Mouse (Mus musculus) spleen, adult 12 weeks (tissue): ENCODE data around the gene Pde10a.
A peak's percentile ranks its signal among the peaks of the same experiment; 100 is the strongest.

ENCODE experiments used
- DNase-seq: peaks from one replicate; pipeline ENCODE4 v3.0.0; 2022; ENCODE audit warnings: low spot score

The Pde10a gene

DNA sequence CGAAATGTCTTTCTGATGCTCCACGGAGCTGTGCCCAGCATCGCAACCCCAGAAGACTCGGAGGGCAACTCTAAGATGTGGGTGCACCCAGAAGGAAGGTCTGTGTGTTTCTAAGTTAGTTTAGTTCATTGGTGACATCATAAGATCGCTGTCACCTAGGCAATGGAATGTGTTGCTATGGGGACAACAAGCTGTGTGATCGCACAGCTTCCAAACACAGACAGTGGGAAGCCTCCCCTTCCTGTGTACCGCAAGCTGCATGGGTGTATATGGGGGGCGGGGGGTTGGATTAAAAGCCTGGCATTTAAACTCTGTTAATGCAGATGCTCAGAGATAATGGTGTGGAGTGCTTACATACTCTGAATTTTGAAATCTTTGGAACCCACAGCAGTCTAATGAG, 56.4 kb downstream of the Pde10a start:
- no peak for DNase-seq

DNA sequence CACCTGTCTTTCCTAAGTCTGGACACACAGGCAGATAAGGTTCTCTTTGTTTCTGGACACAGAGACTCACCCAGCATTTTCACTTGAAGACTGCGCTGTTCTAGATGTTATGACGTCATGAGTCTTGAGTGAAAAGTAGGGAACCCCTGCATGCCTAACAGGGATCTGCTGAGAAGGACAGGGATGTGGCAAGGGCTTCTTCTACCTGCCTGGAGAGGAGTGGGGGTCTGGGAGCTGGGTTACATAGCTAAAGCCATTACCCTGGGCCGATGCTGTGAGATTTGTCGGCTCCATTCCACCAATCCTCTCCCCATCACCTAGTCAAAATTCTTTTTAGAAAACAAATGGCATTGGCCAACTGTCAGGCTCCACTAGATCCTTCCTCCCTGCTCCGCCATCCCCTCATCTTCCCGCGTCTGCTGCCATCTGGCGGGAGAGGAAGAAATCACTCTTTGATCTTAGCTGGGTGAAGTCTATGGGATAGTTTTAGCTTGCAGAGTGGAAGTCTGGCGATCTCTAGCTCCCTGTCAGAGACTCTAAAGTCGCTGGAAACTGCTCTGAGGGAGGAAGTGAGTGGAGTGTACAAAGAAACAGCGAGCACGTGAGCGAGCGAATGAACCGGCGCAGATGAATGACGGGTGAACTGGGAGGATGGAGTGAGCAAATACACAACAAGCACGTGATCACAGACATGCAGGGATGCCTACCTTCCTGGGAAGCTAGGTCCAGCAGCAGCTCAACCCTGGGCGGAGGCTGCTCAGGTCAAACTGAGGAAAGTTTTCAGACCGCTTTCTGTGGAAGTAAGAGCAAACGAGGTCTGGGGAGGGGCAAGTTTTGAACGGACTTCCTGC, 67.5 kb downstream of the Pde10a start:
- peak; percentile 9 for DNase-seq

DNA sequence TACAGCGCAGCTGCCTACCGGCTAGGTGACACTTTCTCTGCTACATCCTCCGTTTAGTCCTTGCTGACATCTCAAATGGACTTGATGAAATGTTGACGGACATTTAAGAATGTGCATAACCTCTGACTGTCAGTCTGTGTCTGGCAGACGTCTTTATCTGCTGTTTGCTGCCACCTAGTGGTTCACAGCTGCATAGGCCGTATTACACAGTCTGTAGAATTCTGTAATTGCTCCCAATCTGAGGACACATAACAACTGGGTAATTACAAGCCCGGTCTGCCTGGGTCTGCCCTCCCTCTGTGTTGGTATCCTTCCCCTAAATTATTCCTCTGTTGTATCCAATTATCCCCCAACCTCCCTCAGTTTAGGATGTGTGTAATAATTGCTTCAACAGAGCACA, 72.6 kb downstream of the Pde10a start:
- peak; percentile 4 for DNase-seq

DNA sequence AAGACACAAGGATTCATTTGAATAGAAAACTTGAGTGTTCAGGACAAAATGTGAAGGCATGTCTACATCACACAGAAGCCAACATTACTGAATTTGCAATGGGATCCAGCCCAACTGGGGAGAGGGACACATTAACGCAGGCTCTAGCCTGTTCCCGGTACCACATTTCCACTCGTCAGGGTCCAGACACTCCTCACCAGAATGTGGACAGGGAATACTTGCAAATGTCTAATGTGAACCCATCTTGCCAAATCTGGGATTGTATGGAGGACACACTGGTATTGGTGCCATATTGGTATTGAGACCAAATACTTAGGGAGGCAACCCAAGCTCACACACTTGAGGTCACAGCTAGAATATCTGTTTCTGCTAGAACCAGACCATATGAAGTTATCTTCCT, 77.8 kb downstream of the Pde10a start:
- DNase-seq: no peak

DNA sequence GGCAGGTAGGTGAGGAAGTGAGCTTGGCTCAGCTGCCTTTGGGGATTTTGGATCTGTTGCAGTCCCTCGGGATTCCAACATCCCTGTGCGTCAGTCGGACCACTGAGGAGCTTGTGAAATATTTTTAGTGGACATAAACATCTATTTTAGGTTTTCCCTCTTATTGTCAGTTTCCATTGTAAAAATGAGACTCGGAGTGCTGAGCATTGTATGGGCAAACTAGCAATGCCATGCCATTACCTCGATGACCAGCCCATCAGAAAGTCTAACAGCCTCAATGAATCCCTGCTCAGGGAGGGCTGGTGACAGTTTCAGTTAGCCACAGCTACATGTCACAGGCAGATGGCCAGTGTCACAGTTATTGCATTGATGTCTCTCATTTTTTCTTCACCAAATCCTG, 80.7 kb downstream of the Pde10a start:
- no peak for DNase-seq

DNA sequence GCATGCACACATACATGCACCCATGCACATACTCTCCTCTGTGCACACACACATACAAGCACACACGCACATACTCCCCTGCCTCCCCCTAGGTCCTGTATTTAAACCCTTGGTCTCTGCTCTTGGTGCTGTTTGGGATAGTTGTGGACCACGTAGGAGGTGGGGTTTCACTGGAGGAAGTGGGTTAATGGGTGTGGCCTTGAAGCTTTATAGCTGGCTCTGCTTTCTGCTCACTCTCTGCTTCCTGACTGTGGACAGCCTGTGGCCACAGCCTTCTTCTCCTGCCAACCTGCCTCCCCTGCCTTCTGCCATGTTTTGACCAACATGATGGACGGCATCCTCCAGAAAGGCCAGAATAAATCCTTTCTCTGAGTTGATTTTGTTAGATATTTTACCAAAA, 81.5 kb downstream of the Pde10a start:
- no peak for DNase-seq

DNA sequence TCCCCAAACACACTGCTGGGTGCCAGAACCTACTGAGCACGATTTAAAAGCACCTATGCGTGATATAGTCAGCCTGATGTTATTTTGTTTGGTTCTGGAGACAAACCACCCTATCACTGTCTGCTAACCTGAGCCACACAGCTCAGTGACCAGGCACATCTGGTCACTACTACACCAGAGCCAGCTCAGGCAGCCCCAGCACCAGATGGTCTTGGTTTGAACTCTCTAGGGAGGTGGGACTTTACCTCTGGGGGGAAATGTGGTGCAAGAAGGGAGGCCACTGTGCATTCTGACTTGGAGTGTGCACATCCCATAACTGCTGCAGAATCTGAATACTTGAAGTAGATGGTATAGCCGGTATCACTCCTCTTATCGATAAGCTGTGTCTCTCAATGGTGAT, 86.7 kb downstream of the Pde10a start:
- no peak for DNase-seq

DNA sequence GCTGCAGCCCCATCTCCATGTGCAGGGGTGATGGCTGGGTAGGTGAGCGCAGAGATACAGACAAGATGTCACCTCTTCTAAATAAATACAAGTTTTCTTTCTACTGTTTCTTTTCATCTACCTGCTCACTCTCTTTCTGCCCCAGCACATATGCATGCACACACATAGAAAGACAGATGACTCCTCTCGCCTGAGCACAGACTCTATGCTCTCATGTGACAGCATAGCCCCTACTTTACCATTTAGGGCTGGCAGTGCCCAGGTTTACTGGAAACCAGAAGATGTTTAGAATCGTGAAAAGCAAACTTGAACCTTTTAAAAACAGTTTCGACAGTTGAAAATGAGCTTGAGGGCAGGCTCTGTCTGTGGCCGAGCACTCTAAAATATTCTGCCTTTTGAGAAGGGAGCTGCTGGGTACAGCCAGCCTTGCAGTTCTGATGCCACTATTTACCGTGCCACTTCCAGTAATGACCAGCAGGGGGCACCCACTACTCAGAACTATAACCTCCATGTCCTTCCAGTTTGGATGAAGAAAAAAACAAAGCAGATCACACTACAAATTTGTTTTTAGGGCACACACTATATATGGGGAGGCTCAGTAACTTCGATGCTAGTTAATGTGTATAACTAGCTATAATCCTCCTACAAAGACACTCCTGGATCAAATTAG, 88.8 kb downstream of the Pde10a start:
- DNase-seq: peak; percentile 14

DNA sequence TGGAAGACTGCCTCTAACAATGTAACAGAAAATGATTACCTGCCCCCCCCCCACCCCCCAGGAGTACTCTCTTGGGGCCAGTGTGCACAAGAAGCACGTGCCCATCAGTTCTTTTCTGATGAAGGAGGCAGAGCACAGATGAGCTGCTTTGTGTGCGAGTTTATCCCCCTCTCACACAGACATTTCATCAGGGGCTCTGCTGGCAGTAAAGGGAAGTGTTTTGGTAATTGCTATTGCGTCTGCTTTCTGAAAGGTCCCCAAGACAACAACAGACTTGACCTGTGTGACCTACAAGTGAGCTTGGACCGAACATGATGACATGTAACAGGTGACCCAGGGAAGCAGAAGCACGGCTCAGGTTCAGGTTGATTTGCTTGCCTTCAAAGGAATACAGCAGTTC, 95.2 kb downstream of the Pde10a start:
- DNase-seq: no peak

DNA sequence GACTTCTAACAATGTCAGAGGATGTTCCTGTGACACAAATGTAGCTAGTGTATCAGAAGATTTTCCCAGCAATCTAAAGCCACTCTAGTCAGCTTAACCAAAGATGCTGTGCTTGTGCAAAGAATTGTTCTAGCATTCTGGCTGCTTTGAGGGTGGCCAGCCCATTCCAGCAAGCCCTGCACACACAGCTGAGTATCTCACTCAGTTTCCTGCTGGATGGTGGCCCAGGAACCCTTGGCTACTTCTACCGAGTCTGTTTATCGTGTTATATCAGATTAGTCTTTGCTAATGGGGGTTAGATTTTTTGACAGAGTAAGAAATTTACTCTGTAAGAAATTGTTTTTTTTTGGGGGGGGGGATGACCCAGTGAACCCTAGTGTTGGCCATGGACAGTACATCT, 95.9 kb downstream of the Pde10a start:
- no peak for DNase-seq

DNA sequence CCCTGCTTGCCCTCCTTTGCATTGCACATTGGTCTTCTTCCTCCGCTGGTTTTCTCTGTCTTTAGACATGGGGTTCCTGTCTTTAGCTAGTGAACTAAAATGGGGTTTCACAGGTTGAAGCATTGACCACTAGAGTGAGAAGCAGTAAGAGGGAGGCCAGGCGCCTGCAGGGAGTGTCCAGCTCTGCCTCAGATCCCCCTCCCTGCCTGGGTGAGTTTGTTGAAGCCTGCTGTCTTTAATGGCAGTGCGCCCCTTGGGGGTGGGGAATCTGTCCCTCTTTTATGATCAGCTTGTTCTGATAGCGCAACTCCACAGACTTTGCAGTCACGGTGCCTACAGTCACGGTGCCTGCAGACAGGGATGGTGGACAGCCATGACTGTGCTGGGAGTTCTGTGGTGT, 96.7 kb downstream of the Pde10a start:
- no peak for DNase-seq

DNA sequence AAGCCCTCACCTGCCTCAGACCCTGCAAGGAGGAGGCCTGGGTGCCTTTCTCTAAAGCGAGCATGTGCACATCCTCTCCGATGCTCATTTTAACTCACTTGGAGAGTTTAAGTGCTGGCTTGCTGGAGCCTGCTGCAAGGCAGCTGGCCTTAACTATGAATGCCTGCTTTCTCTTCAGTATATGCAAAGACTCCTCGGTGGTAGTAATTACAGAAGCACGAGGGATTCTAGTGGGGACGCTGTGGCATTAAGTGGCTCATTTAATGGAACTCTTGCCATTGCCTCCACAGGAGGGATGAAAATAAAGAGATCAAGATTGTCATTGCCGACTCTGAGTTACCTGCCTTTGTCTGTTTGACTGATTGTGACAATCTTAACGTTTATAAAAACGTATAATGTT, 101.2 kb downstream of the Pde10a start:
- no peak for DNase-seq

DNA sequence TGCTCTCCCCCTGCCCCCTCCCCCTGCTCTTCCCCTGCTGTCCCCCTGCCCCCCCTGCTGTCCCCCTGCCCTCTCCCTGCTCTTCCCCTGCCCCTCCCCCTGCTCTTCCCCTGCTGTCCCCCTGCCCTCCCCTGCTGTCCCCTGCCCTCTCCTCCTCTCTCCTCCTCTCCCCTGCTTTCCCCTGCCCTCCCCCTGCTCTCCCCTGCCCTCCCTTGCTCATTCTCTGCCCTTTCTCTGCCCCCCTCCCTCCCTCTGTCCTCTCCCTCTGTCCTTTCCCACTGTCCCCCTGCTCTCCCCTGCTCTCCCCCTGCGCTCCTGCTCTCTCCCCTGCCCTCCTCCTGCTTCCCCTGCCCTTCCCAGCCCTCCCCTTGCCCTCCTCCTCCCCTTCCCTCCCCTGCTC, 106.5 kb downstream of the Pde10a start:
- DNase-seq: no peak

DNA sequence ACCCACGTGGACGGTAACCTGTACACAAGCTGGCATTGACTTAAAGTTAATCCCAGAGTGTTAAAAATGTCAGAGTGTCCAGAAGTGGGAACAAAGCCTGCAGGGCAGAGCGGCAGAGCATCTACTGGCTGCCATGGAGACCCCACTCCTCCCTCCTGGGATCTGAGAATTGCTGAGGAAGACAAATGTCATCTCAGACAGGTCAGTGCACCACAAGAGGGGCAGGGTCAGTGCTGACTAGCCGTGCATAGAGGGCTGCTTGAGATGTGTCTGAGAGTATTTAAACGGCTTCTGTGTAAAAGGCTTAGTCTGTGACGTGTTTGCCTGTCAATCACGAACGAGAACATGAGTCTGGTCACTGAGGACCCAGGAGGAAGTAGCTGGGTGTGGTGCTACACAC, 108.4 kb downstream of the Pde10a start:
- DNase-seq: no peak

DNA sequence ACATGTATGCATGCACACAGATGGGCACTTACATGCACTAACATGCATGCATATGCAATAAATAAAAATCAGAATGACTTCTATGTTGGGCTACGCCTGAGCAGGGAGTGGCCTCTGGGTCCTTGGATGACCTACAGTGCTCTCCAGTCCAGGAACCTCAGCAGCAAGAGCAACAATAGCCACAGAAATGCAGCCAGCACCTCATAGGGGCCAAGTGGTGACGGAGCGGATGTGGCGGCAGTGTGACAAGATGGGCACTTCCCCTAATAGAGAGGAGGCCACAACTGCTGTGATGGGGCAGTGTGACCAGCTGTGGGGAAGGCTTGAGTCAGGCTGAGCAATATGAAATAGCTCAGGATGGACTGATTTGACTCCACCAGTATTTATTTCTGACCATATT, 109.3 kb downstream of the Pde10a start:
- no peak for DNase-seq

DNA sequence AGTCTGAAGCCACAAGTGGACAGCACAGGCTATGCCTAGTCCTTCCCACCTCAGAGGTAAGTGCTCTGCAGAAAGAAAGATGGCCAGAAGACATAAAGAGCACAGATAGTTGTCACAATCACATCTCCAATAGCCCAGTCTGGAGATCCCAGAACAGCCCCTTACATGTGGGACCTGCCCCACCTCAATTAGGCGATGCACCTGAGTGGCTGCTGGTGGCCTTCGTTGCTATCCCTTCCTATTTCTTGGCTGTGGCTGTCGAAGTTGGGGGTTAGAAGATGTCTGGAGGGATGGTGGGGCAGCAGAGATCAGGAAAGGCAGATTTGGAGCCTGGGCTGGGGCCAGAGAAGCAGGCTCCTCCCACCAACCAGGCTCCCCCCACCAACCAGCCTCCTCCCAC, 111.1 kb downstream of the Pde10a start:
- no peak for DNase-seq

DNA sequence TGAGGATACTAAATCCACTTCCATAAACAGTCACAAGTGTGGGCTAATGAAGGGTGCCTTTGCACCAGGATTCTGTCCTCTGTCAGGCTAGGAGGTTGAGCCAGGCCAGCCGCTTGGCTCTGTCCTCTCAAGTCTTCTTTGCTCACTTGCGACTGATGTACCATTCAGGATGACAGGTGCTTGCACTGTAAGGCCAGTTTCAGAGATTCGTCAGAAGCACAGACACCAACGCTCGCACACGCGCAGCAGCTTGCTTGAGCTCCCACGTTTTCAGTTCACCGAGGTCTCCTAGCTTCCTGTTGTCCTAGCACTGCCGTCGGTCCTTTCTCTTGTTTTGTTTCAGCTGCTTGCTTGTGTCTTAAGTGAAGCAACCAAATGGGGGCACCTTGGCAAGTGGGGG, 111.5 kb downstream of the Pde10a start:
- no peak for DNase-seq

DNA sequence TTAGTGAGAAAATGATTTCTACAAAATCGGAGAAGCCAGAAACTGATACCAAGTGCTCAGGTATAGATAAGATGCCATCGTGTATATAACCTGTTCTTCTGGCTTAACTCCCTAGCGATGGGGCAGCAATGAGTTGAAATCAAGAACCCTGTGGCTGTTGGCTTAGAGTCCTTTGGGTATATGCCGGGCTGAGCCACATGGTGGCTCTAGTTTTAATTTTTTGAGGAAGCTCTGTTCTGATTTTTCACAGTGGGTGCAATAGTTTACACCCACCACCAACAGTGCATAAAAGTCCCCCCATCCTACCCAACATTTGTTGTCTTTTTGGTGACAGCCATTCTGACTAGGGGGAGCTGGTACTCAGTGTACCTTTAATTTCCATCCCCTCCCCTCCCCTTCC, 112.0 kb downstream of the Pde10a start:
- no peak for DNase-seq

DNA sequence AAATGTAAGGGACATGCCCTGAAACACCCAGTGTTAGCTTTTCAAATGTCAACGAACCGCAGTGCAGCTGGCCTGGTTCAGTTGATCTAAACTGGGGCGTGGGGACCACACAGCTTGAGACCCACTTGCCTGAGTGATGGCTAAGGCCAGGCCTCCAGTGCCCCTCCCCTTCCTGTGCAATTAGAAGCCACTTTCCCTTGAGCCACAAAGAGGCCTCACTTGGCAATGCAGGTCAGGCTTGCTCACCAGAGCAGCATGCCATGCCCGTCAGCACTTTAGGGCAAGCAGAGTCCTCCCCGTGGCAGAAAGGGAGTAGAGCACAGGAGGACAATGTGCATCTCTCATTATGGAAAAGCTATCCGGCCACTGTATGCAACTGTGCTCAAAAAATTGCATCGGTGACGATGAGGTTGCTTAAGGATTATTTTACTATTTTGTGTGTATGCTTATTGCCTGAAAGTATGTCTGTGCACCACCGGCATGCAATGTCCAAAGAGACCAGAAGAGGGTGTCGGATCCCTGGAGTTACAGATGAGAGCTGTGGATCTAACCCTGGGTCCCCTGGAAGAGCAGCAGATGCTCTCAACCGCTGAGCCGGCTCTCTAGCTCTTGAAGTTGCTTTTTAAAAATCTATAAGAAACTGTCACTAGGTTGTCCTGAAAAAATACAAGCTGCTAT, 114.7 kb downstream of the Pde10a start:
- no peak for DNase-seq

DNA sequence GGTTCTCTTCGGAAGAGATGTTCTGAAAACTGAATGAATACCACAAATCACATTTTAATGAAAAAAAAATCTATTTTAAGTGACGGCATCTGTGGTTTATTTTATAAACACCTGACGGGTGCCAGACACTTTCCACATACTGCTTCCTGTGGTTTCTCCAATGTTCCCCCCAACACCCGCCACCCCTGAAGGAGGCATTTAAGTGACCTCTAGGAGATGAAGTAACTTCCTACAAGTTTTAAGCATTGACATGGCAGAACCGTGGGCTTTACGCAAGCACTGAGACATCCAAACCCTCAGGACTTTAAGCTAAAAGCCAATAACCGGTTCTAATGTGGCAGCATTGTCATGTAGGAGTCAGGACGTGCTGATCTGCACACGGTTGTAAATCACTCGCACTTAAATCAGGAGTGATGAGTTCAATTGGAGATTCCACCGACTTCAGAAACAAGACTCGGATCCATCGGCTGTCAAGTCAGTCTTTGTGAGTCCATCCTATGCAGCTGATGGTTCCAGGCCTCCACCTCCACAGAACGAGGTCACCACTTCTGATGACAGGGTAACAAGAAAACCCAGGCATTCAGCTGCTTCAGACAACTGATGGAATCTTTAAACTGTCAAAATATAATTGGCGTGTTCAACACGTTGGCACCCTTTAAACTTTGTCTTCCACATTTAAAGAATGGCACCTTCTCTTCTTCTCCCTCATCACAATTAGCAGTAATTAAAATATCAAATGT, 115.7 kb downstream of the Pde10a start:
- DNase-seq: no peak

DNA sequence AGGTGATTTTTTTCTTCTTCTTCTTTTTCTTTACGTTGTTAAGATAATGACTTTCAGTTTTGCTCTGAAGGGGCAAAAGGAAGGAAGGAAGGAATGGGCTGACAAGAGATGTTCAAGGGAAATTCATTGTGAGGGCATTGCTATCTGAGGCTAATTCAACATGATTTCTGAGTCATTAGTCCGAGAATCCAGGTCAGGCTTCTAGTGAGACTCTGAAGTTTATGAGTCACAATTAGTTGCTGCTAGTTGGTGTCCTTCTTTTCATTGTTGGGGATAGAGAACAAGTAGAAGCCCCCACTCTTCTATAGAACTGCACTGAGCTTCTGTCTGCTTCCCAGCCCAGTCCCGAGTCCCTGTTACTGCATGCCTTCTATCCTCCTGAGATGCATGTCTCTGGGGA, 116.3 kb downstream of the Pde10a start:
- no peak for DNase-seq

DNA sequence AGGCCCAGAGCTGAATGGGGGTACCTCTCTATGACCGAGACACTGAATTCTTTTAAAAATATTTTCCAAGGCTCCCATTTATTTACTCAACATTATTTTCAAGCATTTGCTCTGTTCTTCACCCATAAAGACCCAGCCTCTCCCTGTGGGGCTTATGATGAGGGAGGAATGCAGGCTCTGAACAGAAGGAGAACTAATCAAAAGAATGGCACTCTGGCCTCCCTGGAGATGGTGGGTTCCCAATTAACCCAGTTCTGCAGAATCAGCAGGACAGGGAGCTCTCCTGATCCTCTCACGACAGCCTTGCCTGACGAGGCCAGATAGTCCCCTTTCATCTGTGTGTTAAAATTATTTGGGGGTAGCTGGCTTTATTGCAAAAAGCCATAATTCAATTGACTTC, 117.2 kb downstream of the Pde10a start:
- no peak for DNase-seq
